Mouse (Mus musculus): ENCODE measurements around the gene Syf2.

Syf2 gene

DNA sequence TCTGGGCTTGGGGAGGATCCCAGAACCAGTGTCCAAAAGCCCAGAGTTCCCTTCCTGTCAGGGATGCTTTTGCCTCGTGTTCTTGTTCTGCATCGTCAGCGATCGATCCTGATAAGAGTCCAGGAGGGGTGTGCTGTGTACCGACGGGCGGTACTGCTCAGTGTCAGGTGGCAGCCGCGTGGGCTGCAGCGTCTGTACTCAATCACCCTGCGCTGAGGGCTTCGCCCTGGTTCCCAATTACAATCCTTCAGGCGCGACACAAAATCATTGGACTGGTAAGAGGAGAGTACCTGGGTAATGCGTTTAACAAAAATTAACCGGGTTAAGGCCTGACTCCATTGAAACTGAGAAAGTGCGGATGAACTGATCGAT, 37.9 kb downstream of the Syf2 start:
- no peak for DNase-seq (ENCODE audit: low spot score in 2 of 2)

DNA sequence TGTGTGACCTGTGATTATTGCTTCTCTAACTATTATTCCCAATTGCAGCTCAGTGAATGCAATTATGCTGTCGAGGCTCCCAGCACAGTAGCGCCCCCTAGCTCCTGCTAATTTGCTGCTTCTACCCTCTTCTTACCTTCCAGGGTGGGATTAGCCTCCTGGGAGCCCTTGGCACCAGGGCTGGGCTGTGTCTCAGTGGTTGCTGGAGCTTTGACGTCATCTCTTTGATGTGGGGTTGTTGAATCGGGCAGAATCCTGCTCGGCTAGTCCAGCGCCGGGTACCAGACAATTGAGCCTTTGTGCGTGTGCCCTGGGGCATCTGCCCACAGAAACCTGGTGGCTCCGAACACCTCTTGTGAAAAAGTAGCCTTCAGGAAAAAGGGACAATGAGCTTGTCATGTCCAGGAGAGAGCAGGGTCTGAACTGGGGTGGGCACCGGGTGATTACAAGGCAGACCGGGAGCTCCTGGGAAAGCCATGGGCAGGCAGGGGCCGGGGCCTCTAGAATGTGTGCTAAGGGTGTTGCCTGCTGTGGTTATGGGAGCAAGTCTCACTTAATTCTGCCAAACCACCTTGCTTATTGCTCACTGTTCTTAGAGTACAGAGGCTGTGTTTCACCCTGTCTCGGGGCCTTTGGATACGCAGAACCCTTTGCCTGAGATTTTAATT, 44.7 kb downstream of the Syf2 start:
- no peak for DNase-seq (ENCODE audit: low spot score in 2 of 2)

DNA sequence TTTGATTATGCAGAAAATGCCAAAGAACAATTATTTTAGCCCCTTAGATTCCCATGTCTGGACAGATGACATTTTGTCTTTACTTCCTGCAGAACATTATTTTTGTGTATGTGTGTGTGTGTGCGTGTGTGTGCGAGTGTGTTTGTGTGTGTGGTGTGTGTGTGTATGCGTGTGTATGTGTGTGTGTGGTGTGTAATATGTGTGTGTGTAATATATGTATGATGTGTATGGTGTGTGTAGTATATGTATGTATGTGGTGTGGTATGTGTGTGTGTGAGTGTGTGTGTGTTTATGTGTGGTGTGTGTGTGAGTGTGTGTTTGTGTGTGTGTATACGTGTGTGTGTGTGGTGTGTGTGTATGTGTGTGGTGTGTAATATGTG, 45.2 kb downstream of the Syf2 start:
- no peak for DNase-seq (ENCODE audit: low spot score in 2 of 2)

DNA sequence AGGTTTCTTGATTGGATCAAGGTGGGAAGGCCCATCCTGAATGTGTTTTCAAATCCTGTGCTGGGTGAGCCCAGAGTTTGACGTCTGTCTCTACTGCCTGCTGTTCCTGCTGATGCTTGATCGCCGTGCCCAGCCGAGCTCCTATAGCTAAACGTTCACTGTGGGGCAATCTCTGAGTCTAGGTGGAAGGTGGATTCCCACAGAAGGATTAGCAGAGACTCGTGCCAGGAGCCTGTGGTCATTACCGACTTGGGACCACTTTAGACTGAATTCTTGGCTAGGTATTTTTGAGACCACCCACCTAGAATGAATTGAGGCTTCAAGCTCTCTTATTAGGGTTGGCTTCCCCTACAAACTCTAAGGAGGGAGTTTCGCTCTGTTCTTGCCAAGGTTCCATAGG, 48.2 kb downstream of the Syf2 start:
- no peak for DNase-seq (ENCODE audit: low spot score in 2 of 2)

DNA sequence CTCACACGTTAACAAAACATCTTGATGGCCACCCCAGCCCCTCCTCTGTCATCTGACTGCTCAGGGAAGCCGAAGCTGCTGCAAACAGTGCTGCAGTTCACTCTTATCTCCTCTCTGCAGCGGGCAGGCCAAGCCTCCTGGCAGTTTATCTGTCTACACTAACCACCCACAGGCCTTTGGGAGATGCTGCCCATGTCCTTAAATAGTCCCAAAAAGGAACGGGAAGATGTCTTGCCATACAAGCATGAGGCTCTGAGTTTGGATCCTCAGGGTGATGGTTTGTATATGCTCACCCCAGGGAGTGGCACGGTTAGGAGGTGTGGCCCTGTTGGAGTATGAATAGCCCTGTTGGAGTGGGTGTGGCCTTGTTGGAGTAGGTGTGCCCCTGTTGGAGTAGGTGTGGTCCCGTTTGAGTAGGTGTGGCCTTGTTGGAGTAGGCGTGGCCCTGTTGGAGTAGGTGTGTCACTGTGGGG, 51.3 kb downstream of the Syf2 start:
- no peak for DNase-seq (ENCODE audit: low spot score in 2 of 2)

DNA sequence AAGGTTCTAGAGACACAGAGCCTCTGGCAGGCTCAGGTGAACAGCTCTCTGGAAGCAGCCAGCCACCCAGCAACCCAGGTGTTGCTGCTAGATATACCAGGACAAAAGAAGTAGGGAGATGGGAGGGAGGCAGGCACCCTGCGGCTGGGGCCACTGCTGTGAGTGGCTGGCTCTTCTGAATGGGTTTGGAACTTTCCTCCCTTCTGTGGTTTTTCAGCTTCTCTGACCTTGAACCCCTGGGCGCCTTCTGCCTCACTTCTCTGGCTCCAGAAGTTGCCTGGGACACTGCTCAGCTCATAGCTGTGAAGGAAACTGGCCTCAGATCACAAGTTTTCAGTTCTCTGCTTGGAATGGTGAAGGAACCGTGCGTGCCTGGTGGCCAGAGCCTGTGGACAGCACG, 52.4 kb downstream of the Syf2 start:
- no peak for DNase-seq (ENCODE audit: low spot score in 2 of 2)

DNA sequence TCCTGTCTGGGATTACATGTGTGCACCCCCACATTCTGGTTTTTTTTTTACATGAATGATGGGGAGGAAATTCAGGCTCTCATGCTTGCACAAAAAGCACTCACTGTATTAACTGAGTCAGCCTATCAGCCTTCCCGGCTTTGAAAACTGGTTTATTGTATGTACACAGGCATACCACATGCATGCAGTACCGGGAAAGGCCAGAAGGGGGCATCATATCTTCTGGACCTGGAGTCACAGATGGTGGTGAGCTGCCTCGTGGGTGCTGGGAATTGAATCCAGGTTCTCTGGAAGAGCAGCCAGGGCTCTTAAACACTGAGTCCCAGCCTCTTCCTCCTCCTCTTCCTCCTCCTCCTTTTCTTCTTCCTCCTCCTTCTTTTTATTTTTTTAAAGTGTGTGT, 53.9 kb downstream of the Syf2 start:
- DNase-seq (ENCODE audit: low spot score in 2 of 2): no peak

DNA sequence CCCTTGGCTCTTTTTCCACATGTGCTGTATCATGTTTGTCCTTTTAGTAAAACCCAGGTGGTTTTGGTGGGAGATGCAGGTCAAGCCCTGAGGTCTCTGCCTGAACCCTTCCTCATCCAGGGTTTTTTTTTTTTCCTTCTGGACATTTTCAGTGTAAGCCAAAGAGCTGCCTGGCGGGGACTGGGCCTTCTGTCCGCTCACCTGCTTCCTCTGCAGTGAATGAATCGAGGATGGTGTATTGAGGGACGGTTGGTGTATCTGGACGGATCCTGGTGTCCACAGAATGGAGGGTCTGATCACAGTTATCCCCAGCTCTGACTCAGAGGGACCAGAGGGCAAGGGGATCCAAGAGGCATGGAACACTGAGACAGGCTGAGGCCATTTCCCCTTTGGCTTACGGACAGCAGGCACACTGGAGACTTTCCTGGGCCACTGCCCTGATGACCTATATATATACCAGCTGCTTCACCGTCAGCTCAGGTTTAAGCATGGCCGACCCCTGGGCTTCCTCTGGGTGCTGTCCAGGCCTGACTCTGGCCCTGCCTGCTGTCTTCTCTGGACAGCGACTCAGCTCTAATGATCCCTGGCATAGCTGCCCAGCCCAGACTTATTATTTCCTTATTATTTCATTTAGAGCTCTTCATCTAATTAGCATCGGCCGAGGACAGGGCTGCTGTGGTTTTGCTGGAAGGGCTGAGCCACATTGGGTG, 55.1 kb downstream of the Syf2 start:
- no peak for DNase-seq (ENCODE audit: low spot score in 2 of 2)

DNA sequence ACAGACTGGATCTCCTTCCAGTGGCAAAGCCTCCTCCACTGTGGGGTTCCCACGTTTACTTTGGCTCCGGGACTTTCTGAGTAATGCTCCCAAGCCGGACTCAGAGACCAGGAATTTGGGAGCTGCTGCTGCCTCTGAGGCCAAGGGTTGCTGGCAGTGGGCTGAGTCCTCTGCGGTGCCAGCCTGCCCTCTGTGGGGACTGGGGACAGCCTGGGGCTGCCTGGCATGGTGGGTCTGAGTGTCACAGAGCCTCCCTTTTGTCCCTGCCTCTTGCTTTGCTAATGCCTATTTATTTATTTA, 55.6 kb downstream of the Syf2 start:
- no peak for DNase-seq (ENCODE audit: low spot score in 2 of 2)

DNA sequence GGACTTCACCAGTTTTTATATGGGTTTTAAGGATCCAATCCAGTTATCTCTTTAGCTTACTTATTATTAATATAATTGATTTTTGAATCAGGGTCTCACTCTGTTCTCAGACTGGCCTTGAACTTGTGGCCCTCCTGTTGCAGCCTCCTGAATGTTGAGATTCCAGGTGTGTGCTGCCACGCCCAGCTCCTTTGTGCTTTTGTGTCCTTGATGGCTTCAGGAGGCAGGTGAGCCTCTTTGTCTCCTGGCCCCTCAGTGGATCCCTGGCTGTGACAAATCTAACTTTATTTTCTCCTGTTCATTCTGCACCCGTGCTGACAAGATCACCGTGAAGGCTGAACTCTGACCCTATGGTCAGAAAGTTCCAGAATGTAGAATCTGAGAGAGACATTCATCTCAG, 56.3 kb downstream of the Syf2 start:
- no peak for DNase-seq (ENCODE audit: low spot score in 2 of 2)
